Mouse (Mus musculus): Measurements from ENCODE around the gene AC131692.1. TPM values are rescaled to one million over a fixed set of nuclear protein-coding genes. Genes with fewer than 3 reads are reported as not detected.
A peak's percentile ranks its signal among the peaks of the same experiment; 100 is the strongest.

Gene AC131692.1
- polyA plus RNA-seq, 1 experiment from 2014 or later, result 0.47 TPM

DNA sequence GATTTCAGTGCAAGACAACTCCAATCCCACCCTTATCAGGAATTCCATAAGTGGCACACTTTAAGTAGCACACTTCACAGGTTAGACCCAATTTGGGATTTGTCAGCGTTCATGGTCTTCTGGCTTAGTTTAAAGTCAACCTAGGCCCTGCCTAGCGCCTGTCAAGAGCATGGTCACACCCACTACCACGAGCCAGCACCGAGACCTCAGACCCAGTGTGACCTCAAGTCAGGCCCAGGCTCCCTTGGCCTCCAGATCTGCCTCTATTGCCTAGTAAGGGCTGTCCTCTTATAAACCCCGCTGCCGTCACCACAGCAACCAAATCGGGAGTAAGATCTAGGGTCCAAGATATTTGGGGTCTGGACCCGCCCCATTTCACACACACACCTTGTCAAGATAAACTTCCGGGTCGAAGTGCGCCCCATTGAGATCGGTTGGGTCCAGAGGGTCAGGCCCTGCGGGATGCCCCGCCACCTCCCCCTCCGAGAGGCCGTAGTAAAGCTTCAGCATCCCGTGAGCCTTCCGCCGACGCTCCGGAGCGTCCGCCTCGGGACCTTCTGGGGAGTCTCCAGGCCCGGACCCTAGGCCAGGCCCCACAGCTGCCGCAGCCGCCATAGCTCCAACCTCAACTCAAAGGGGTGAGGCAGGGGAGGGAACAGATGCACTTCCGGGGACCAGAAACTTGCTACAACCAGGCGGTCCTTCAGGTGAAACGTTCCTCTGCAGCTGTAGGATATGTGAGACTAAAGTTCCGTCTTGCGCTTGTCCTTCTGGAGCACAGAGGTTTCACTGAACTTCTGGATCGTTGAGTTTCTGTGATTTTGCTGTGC is 17.4 kb upstream of the AC131692.1 start, which contains the start of gene Vps51:
Gene Vps51 (minus strand): TSS at position 668 of the 830 bp plus-strand sequence.
- H3K36me3 ChIP-seq (ENCODE audit: control insufficient read depth, insufficient read depth, low read length), result peaks cover 33% of the 10 kb centered on the region

DNA sequence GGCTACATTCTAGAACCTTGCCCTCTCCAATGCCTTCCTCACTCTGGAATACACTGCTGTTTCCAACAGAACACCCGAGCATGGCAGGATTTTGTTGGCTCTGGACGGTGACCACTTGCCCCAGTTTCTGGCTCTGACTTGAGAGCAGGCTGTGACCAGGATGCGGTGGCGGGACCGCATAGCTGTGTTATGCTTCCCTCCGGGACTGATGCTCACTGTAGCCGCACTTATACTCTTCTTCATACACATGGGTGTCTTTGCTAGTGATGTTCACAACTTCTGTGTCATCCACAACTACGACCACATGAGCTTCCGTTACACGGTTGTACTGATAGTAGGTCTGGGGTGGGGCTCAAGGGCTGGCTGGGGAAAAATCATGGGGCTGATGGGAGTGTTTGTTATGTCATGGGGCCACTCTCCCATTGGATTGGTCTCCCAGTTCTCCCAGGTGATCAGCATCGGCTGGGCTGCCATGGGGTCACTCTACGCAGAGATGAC is 14.2 kb upstream of the AC131692.1 start, which contains the start of gene Tmem262:
Gene Tmem262 (plus strand): TSS at position 51 of the 498 bp plus-strand sequence.
- no peak within 1 kb of the TSS for H3K27ac ChIP-seq (ENCODE audit: low read depth, low read length)
- H3K36me3 ChIP-seq (ENCODE audit: control insufficient read depth, insufficient read depth, low read length), result peaks cover 24% of the 10 kb centered on the region
- no peak within 1 kb of the TSS for H3K4me2 ChIP-seq (replicated peaks; ENCODE audit: low read depth, low read length)
- peaks cover 17% of the 10 kb centered on the region for H3K4me1 ChIP-seq (ENCODE audit: control insufficient read depth, insufficient read depth, low read length)
- no peaks in the 10 kb centered on the region for H3K9me3 ChIP-seq (ENCODE audit: control insufficient read depth, low read length)
- 92% methylated on average over 12 of the region's 12 CpGs for WGBS
- ATAC-seq (ENCODE audit: low FRiP score, low TSS enrichment), result no peak
- no peak within 1 kb of the TSS for H3K4me3 ChIP-seq (ENCODE audit: low read length)
- H3K27me3 ChIP-seq (ENCODE audit: control insufficient read depth, insufficient read depth, low read length), result no peaks in the 10 kb centered on the region
- no peak within 1 kb of the TSS for H3K9ac ChIP-seq (ENCODE audit: low read depth, low read length)

More for the DNA sequence above, 17.4 kb upstream of the AC131692.1 start, which contains the start of gene Vps51:
- Histone ChIP-seq H3K9me3 (ENCODE audit: control insufficient read depth, low read length) (no peaks in the 10 kb centered on the region), H3K27me3 (ENCODE audit: control insufficient read depth, insufficient read depth, low read length) (no peaks in the 10 kb centered on the region), H3K4me1 (ENCODE audit: control insufficient read depth, insufficient read depth, low read length) (peaks cover 7% of the 10 kb centered on the region), H3K9ac (ENCODE audit: low read depth, low read length) (peak within 1 kb of the TSS; percentile 79), H3K27ac (ENCODE audit: low read depth, low read length) (peak within 1 kb of the TSS; percentile 86), H3K4me2 (replicated peaks; ENCODE audit: low read depth, low read length) (peak within 1 kb of the TSS; percentile 91), H3K4me3 (ENCODE audit: low read length) (peak within 1 kb of the TSS; percentile 88)
- under 1% methylated on average over 33 of the region's 33 CpGs for WGBS
- peak; percentile 78 for ATAC-seq (ENCODE audit: low FRiP score, low TSS enrichment)

DNA sequence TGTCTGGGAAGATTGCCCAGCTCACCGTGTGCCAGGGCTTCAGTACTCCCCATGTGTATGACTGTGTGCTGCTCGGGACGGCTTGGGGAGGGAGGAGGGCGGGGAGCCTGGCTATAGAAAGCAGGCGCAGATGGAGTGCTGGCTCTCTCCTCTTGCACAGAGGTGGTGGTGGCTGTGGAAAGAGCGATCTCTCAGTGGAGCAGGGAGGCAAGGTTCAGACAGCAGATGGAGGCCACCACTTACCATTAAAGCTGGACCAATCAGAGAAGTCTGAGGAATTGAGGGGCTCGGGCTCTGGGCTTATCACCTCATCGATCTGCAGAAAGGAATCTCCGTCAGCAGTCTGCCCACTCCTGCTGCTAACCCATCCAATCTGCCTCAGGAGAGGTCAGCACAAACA is 12.1 kb upstream of the AC131692.1 start, which contains the start of gene Gm28374:
Gene Gm28374 (minus strand): TSS at position 101 of the 400 bp plus-strand sequence.
- no peak within 1 kb of the TSS for H3K4me3 ChIP-seq (ENCODE audit: low read length)
- no peaks in the 10 kb centered on the region for H3K9me3 ChIP-seq (ENCODE audit: control insufficient read depth, low read length)
- H3K4me1 ChIP-seq (ENCODE audit: control insufficient read depth, insufficient read depth, low read length), result peaks cover 14% of the 10 kb centered on the region
- H3K36me3 ChIP-seq (ENCODE audit: control insufficient read depth, insufficient read depth, low read length), result peaks cover 33% of the 10 kb centered on the region
- WGBS, result 90% methylated on average over 9 of the region's 9 CpGs
- no peak for ATAC-seq (ENCODE audit: low FRiP score, low TSS enrichment)
- no peak within 1 kb of the TSS; the same call in 1 of the 2 replicates for H3K9ac ChIP-seq (ENCODE audit: low read depth, low read length)
- H3K27ac ChIP-seq (ENCODE audit: low read depth, low read length), result no peak within 1 kb of the TSS
- no peaks in the 10 kb centered on the region for H3K27me3 ChIP-seq (ENCODE audit: control insufficient read depth, insufficient read depth, low read length)
- no peak within 1 kb of the TSS for H3K4me2 ChIP-seq (replicated peaks; ENCODE audit: low read depth, low read length)

DNA sequence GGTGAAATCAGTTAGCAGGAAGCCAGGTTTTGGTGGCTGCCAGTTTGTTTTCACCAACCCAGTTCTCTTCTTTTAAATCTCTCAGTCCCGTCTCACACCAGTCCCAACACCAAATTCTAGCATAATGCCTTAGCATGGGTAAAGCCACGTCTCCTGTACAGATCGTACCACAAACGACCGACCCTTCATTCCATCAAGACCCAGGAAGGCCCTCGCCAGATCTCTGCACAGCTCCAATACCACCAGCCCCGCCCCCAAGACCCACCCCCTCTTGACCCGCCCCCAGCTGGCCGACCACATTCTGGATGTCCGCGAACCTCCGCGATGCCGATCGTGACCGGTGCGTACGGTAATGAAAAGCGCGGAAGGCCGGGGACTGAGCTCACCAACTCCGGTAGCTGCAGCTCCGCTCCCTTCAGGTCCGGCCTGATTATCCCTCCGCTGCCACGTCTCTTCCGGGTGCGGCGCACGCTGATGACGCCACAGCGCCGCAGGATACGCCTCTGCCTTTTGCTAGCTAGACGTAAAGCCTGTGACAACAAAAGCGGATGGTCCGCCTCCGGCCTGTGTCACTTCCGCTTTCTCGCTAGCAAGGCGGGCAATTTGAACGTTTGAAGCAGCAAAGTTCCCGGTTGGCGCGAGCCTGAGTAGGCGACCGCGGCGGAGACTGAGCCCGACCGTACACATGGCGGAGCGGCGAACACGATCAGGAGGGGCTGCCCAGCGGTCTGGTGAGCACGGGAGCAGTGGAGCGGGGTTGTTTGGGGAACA is 9.6 kb upstream of the AC131692.1 start, which contains the start of the genes Zfpl1 and Cdca5:
Gene Zfpl1 (minus strand): TSS at position 479 of the 771 bp plus-strand sequence.
Gene Cdca5 (plus strand): TSS at position 506 of the 771 bp plus-strand sequence.
- peak within 1 kb of the TSS; percentile 90 for H3K4me2 ChIP-seq (replicated peaks; ENCODE audit: low read depth, low read length)
- under 1% methylated on average over 58 of the region's 58 CpGs for WGBS
- H3K4me3 ChIP-seq (ENCODE audit: low read length), result peak within 1 kb of the TSS; percentile 71
- H3K27ac ChIP-seq (ENCODE audit: low read depth, low read length), result peak within 1 kb of the TSS; percentile 71
- H3K36me3 ChIP-seq (ENCODE audit: control insufficient read depth, insufficient read depth, low read length), result peaks cover 54% of the 10 kb centered on the region
- peak; percentile 90 for ATAC-seq (ENCODE audit: low FRiP score, low TSS enrichment)
- no peaks in the 10 kb centered on the region for H3K9me3 ChIP-seq (ENCODE audit: control insufficient read depth, low read length)
- peak within 1 kb of the TSS; percentile 76 for H3K9ac ChIP-seq (ENCODE audit: low read depth, low read length)
- H3K27me3 ChIP-seq (ENCODE audit: control insufficient read depth, insufficient read depth, low read length), result no peaks in the 10 kb centered on the region
- H3K4me1 ChIP-seq (ENCODE audit: control insufficient read depth, insufficient read depth, low read length), result peaks cover 14% of the 10 kb centered on the region

DNA sequence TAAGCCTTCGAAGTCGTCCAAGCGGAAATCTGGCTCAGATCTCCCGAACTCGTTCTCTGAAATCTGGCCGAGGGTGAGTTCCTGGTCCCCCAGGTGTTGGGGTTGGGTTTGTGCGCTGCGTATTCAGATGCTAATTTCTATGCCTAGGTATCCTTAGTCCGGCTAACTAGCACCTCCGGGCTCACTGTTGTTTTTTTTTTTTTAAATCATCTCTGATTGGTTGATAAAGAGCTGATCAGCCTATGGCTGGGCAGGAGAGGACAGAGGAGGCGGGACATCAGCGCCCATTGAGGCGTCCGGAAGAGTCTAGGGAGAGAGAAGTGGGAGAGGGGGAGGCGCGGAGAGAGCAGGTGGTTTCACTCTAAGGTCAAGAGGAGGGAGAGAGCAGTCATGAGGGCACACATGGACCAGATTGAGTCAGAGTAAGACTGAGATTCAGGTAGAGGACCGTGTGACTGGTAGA is 8.8 kb upstream of the AC131692.1 start:
- Histone ChIP-seq H3K9ac (ENCODE audit: low read depth, low read length) (peak overlapping the region; percentile 76), H3K36me3 (ENCODE audit: control insufficient read depth, insufficient read depth, low read length) (peaks cover 56% of the 10 kb centered on the region), H3K4me1 (ENCODE audit: control insufficient read depth, insufficient read depth, low read length) (peaks cover 14% of the 10 kb centered on the region), H3K9me3 (ENCODE audit: control insufficient read depth, low read length) (no peaks in the 10 kb centered on the region), H3K4me2 (replicated peaks; ENCODE audit: low read depth, low read length) (peak overlapping the region; percentile 63), H3K27ac (ENCODE audit: low read depth, low read length) (no peak overlapping the region), H3K4me3 (ENCODE audit: low read length) (peak overlapping the region; percentile 71), H3K27me3 (ENCODE audit: control insufficient read depth, insufficient read depth, low read length) (no peaks in the 10 kb centered on the region)
- 1% methylated on average over 17 of the region's 17 CpGs for WGBS
- peak; percentile 88 for ATAC-seq (ENCODE audit: low FRiP score, low TSS enrichment)

DNA sequence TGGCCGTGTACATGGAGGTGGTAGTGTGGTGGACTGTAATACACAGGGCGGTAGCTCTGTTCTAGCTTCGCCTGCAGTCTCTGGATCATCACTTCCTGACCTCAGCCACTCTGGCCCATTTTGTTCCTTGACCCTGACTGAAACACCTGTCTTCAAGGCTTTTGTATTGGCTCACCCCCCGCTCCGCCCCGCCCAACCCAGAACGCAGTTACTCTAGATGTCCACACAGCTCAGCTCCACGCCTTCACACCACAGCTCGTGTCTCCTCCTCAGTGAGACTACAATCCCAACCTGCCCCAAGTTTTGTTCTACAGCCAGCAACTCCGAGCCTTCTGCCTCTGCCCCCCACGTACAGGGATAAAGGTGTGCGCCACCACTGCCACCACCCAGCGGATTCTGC is 5.4 kb upstream of the AC131692.1 start:
- peaks cover 9% of the 10 kb centered on the region for H3K4me1 ChIP-seq (ENCODE audit: control insufficient read depth, insufficient read depth, low read length)
- no peak overlapping the region for H3K9ac ChIP-seq (ENCODE audit: low read depth, low read length)
- H3K4me3 ChIP-seq (ENCODE audit: low read length), result no peak overlapping the region
- no peak overlapping the region for H3K27ac ChIP-seq (ENCODE audit: low read depth, low read length)
- no peak overlapping the region for H3K4me2 ChIP-seq (replicated peaks; ENCODE audit: low read depth, low read length)
- ATAC-seq (ENCODE audit: low FRiP score, low TSS enrichment), result no peak
- H3K27me3 ChIP-seq (ENCODE audit: control insufficient read depth, insufficient read depth, low read length), result no peaks in the 10 kb centered on the region
- no peaks in the 10 kb centered on the region for H3K9me3 ChIP-seq (ENCODE audit: control insufficient read depth, low read length)
- H3K36me3 ChIP-seq (ENCODE audit: control insufficient read depth, insufficient read depth, low read length), result peaks cover 58% of the 10 kb centered on the region
- 94% methylated on average over 13 of the region's 13 CpGs for WGBS

DNA sequence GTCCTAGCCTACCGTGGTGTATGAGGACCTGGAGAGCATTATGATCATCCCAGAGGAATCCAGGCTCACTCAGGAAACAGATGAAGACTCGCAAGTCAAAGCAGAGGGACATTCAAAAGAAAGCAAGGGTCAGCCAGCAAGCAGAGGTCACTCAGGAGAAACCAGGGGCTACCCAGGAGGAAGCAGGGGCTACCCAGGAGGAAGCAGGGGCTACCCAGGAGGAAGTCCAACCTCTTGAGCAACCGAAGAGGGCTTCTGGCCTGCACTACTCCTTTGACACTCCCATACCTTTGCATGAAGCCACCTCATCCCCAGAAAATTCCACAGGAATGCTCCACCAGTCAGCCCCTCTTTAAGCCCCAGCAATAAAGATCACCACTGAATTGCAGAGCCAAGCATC is 3.6 kb downstream of the AC131692.1 start:
- H3K4me1 ChIP-seq (ENCODE audit: control insufficient read depth, insufficient read depth, low read length), result no peaks in the 10 kb centered on the region
- 94% methylated on average over 3 of the region's 3 CpGs for WGBS

DNA sequence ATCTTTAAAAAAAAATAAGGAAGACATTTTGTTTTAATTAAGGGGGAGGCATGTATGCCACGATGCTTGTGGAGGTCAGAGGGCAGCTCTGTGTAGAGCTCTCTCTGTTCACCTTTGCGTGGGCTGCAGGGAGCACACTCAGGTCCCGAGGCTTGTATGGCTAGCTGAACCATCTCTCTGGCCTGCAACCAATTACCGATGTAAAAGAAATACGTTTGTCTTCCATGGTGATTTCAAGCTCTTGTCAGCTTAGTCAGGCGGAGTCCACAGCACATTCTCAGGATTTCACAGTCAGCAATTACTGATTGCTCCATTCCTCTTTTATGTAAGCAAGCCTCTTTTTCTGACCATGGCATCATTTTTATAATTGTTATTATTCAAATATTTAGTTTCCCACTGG is 7.0 kb downstream of the AC131692.1 start:
- Histone ChIP-seq H3K36me3 (ENCODE audit: control insufficient read depth, insufficient read depth, low read length) (peaks cover 6% of the 10 kb centered on the region), H3K9me3 (ENCODE audit: control insufficient read depth, low read length) (no peaks in the 10 kb centered on the region), H3K4me1 (ENCODE audit: control insufficient read depth, insufficient read depth, low read length) (no peaks in the 10 kb centered on the region), H3K9ac (ENCODE audit: low read depth, low read length) (no peak overlapping the region), H3K4me3 (ENCODE audit: low read length) (no peak overlapping the region), H3K4me2 (replicated peaks; ENCODE audit: low read depth, low read length) (no peak overlapping the region), H3K27me3 (ENCODE audit: control insufficient read depth, insufficient read depth, low read length) (no peaks in the 10 kb centered on the region), H3K27ac (ENCODE audit: low read depth, low read length) (no peak overlapping the region)
- ATAC-seq (ENCODE audit: low FRiP score, low TSS enrichment), result no peak
- WGBS, result 67% methylated on average over 6 of the region's 6 CpGs

More for the DNA sequence above, 3.6 kb downstream of the AC131692.1 start:
- Histone ChIP-seq H3K27me3 (ENCODE audit: control insufficient read depth, insufficient read depth, low read length) (no peaks in the 10 kb centered on the region), H3K4me3 (ENCODE audit: low read length) (no peak overlapping the region), H3K4me2 (replicated peaks; ENCODE audit: low read depth, low read length) (no peak overlapping the region), H3K36me3 (ENCODE audit: control insufficient read depth, insufficient read depth, low read length) (peaks cover 22% of the 10 kb centered on the region), H3K27ac (ENCODE audit: low read depth, low read length) (no peak overlapping the region), H3K9me3 (ENCODE audit: control insufficient read depth, low read length) (no peaks in the 10 kb centered on the region), H3K9ac (ENCODE audit: low read depth, low read length) (no peak overlapping the region)
- no peak for ATAC-seq (ENCODE audit: low FRiP score, low TSS enrichment)

Measured in kidney, embryonic 14.5 days (tissue).